Mouse (Mus musculus): ENCODE results near the gene Trip12. TPM values are rescaled to one million over a fixed set of nuclear protein-coding genes. Genes with fewer than 3 reads are reported as not detected.

Trip12 gene
- polyA plus RNA-seq, 1 experiment: 18.2 TPM

DNA sequence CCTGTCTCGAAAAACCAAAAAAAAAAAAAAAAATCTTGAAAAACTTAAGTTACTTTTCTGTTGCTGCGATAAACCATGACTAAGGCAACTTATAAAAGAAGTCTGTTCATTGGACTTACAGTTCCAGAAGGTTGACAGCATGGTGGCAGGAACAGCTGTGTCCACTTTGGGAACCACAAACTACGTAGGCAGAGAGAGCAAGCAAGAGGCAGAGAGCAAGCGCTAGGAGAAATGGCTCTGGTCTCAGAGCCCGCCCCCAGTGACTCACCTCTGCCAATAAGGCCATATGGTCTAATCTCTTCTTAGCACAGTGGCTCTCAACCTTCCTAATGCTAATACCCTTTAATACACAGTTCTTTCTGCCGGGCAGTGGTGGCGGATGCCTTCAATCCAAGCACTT lies 9.5 kb upstream of the Trip12 start:
- WGBS: 91% methylated on average over 7 of the region's 7 CpGs

DNA sequence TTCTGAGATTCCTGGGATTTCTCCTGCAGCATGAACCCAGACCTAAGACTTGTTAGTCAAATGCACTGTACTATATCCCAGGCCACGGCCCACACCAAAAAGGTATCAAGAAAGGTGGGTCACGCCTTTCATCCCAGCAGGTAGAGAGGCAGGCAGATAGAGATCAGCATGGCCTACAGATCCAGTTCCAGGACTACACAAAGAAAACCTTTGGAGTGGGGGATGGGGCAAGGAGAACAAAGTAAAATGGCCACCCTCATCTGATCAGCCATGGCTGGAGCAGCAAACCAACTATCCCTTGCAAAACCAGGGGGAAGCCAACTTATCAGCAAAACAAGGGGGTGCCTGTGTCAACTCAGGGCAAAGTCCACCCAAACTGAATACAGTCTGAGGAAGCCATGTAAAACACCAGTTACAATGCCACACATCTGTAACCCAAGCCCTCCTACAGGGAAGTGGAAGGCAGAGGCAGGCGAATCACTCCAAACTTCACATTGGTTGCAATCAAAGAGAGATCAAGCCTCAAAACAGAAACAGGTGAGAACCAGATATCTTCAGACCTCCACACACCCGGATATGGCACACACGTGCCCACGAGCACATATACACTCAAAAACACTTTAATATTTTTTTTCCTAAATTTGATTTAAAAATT lies 8.6 kb upstream of the Trip12 start:
- H3K4me1 ChIP-seq (ENCODE audit: control insufficient read depth, insufficient read depth, insufficient read length): no peaks in the 10 kb centered on the region
- no peaks in the 10 kb centered on the region for H3K27me3 ChIP-seq (ENCODE audit: control insufficient read depth, insufficient read depth, low read length)
- no peak for DNase-seq (ENCODE audit: low read depth in 1 of 2, low spot score in 2 of 2)
- no peak overlapping the region for H3K27ac ChIP-seq (ENCODE audit: insufficient read depth, low read length)
- WGBS: 96% methylated on average over 6 of the region's 6 CpGs
- TF ChIP-seq POLR2A (IDR thresholded peaks at IDR 0.05; ENCODE audit: low read depth, low read length) (no peak), CTCF (IDR thresholded peaks at IDR 0.05; ENCODE audit: extremely low read depth, insufficient read depth, insufficient read length, insufficient replicate concordance) (no peak)
- no peak overlapping the region for H3K4me3 ChIP-seq (ENCODE audit: extremely low read depth, insufficient read depth, insufficient read length)
- H3K36me3 ChIP-seq (ENCODE audit: control insufficient read depth, insufficient read depth, low read length): no peaks in the 10 kb centered on the region

More for the DNA sequence above, 9.5 kb upstream of the Trip12 start:
- no peaks in the 10 kb centered on the region for H3K27me3 ChIP-seq (ENCODE audit: control insufficient read depth, insufficient read depth, low read length)
- no peak overlapping the region for H3K4me3 ChIP-seq (ENCODE audit: extremely low read depth, insufficient read depth, insufficient read length)
- DNase-seq (ENCODE audit: low read depth in 1 of 2, low spot score in 2 of 2): no peak
- no peak for TF ChIP-seq POLR2A (IDR thresholded peaks at IDR 0.05; ENCODE audit: low read depth, low read length)
- TF ChIP-seq CTCF (IDR thresholded peaks at IDR 0.05; ENCODE audit: extremely low read depth, insufficient read depth, insufficient read length, insufficient replicate concordance): no peak
- no peak overlapping the region for H3K27ac ChIP-seq (ENCODE audit: insufficient read depth, low read length)
- no peaks in the 10 kb centered on the region for H3K36me3 ChIP-seq (ENCODE audit: control insufficient read depth, insufficient read depth, low read length)
- no peaks in the 10 kb centered on the region for H3K4me1 ChIP-seq (ENCODE audit: control insufficient read depth, insufficient read depth, insufficient read length)

DNA sequence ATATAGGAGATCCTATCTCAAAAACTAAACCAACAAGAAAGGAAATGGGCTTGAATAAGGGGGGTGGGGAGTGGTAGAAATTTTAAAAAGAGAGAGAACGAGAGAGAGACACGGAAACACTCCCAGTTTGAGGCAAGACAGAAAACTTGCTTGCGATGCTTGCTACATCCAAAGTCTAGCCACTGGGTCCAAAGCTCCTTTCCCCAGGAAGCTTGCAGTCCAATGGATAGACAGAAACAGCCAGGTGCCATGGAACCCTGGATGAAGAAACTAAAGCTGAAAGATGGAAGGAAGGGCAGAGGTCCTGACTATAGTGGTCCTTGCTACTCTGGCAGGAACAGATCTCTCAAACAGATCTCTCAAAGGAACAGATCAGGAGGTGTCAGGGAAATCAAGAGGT lies 8.0 kb upstream of the Trip12 start:
- H3K36me3 ChIP-seq (ENCODE audit: control insufficient read depth, insufficient read depth, low read length): no peaks in the 10 kb centered on the region
- TF ChIP-seq CTCF (IDR thresholded peaks at IDR 0.05; ENCODE audit: extremely low read depth, insufficient read depth, insufficient read length, insufficient replicate concordance) (no peak), POLR2A (IDR thresholded peaks at IDR 0.05; ENCODE audit: low read depth, low read length) (no peak)
- H3K4me1 ChIP-seq (ENCODE audit: control insufficient read depth, insufficient read depth, insufficient read length): no peaks in the 10 kb centered on the region
- no peak for DNase-seq (ENCODE audit: low read depth in 1 of 2, low spot score in 2 of 2)
- no peak overlapping the region for H3K4me3 ChIP-seq (ENCODE audit: extremely low read depth, insufficient read depth, insufficient read length)
- no peak overlapping the region for H3K27ac ChIP-seq (ENCODE audit: insufficient read depth, low read length)
- H3K27me3 ChIP-seq (ENCODE audit: control insufficient read depth, insufficient read depth, low read length): no peaks in the 10 kb centered on the region
- 88% methylated on average over 3 of the region's 3 CpGs for WGBS

DNA sequence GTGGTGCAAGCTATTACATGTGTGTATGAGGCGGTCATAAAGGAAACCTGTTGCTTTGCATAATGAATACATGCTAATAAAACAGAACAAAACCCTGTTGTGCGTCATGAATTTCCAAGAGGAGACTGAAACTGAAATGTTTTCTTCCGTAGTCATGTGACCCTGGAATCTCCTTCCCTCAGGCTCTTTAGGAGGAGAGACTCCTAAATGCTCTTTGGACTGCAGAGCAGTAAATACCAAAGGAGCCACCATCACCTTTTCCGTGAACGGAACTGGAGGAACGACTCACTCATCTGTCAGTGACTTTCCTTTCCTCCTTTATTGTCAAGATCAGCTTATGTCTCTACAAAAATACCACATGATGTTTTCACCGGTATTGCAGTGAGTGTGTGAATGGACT lies 7.4 kb upstream of the Trip12 start:
- no peak for DNase-seq (ENCODE audit: low read depth in 1 of 2, low spot score in 2 of 2)
- no peak overlapping the region for H3K4me3 ChIP-seq (ENCODE audit: extremely low read depth, insufficient read depth, insufficient read length)
- TF ChIP-seq CTCF (IDR thresholded peaks at IDR 0.05; ENCODE audit: extremely low read depth, insufficient read depth, insufficient read length, insufficient replicate concordance) (no peak), POLR2A (IDR thresholded peaks at IDR 0.05; ENCODE audit: low read depth, low read length) (no peak)
- no peak overlapping the region for H3K27ac ChIP-seq (ENCODE audit: insufficient read depth, low read length)
- no peaks in the 10 kb centered on the region for H3K4me1 ChIP-seq (ENCODE audit: control insufficient read depth, insufficient read depth, insufficient read length)
- 92% methylated on average over 7 of the region's 7 CpGs for WGBS
- H3K27me3 ChIP-seq (ENCODE audit: control insufficient read depth, insufficient read depth, low read length): no peaks in the 10 kb centered on the region
- H3K36me3 ChIP-seq (ENCODE audit: control insufficient read depth, insufficient read depth, low read length): no peaks in the 10 kb centered on the region

DNA sequence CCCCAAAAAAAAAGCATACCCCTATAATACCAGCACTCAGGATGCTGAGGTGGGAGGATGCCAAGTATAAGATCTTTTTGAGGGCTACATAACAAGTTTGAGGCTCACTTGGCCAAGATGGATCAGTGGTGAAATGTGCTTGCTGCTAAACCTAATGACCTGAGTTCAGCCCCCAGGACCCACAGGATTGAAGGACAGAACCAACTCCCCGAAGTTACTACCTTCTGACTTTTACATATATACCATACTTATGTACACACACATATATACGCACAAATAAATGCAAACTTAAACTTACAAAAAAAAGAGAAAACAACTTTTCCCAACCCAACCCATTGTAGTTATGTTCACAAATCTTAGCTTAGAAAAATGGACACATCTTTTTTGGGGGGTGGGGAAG lies 3.0 kb upstream of the Trip12 start:
- no peak overlapping the region for H3K27ac ChIP-seq (ENCODE audit: insufficient read depth, low read length)
- TF ChIP-seq POLR2A (IDR thresholded peaks at IDR 0.05; ENCODE audit: low read depth, low read length): no peak
- TF ChIP-seq CTCF (IDR thresholded peaks at IDR 0.05; ENCODE audit: extremely low read depth, insufficient read depth, insufficient read length, insufficient replicate concordance): no peak
- DNase-seq (ENCODE audit: low read depth in 1 of 2, low spot score in 2 of 2): no peak
- no peaks in the 10 kb centered on the region for H3K36me3 ChIP-seq (ENCODE audit: control insufficient read depth, insufficient read depth, low read length)
- H3K4me1 ChIP-seq (ENCODE audit: control insufficient read depth, insufficient read depth, insufficient read length): peaks cover 4% of the 10 kb centered on the region; the same call in 1 of the 2 replicates
- 86% methylated on average over 2 of the region's 2 CpGs for WGBS
- H3K27me3 ChIP-seq (ENCODE audit: control insufficient read depth, insufficient read depth, low read length): no peaks in the 10 kb centered on the region
- H3K4me3 ChIP-seq (ENCODE audit: extremely low read depth, insufficient read depth, insufficient read length): no peak overlapping the region

DNA sequence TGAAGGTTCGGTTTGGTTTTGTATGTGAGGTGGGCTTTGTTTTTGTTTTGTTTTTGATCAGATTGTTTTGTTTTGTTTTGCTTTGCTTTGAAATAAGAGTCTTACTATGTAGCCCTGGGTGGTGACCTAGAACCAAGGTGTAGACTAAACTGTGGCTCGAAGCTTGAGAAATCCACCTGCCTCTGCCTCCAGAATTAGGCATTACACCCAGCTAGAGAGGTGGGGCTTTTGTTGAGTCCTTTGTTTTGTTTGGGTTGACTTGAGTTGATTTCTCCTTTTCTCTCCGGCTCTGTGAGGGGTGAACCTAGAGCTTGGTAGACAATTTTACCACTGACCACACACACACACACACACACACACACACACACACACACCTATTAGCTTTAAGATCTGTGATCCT lies 745 bp upstream of the Trip12 start:
- DNase-seq (ENCODE audit: low read depth in 1 of 2, low spot score in 2 of 2): no peak
- TF ChIP-seq CTCF (IDR thresholded peaks at IDR 0.05; ENCODE audit: extremely low read depth, insufficient read depth, insufficient read length, insufficient replicate concordance): no peak
- TF ChIP-seq POLR2A (IDR thresholded peaks at IDR 0.05; ENCODE audit: low read depth, low read length): no peak
- H3K4me1 ChIP-seq (ENCODE audit: control insufficient read depth, insufficient read depth, insufficient read length): peaks cover 4% of the 10 kb centered on the region; the same call in 1 of the 2 replicates
- H3K27me3 ChIP-seq (ENCODE audit: control insufficient read depth, insufficient read depth, low read length): no peaks in the 10 kb centered on the region
- H3K27ac ChIP-seq (ENCODE audit: insufficient read depth, low read length): no peak overlapping the region
- no peak overlapping the region for H3K4me3 ChIP-seq (ENCODE audit: extremely low read depth, insufficient read depth, insufficient read length)
- 88% methylated on average over 3 of the region's 3 CpGs for WGBS
- H3K36me3 ChIP-seq (ENCODE audit: control insufficient read depth, insufficient read depth, low read length): no peaks in the 10 kb centered on the region

DNA sequence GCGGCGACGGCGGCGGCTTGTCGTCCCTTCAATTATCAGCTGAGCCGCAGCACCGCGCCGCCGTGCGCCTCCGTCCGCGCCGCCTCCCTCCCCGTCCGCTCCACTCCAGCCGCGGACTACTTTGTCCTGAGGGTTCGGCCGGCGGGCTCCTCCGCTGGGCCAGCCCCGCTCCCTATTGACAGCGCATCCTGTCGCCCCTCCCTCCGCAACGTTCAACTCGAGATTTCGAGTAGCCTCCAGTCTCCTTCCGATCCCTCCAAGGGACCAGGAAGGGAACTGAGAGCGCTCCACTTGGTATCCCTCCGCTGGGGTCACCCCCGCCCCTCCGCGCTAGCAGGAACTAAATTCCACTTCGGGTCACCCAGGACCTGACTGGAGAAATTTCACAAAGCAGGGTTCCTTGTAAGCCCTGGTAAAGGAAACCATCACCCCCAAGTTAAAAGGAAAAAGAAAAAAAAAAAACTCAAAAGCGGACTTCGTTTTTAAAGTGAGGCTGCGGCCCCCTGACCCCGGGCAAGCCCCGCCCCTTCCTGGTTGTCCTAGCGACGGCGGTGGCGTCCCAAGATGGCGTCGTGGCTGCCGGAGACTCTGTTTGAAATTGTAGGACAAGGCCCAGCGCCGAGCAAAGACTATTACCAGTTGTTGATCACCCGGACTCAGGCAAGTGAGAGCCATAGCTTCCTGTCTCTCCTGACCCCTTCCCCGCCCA lies 853 bp downstream of the Trip12 start, which contains the start of gene Fbxo36:
Fbxo36 (plus strand) TSS at position 533 of the 709 bp plus-strand sequence.
- Histone ChIP-seq H3K27me3 (ENCODE audit: control insufficient read depth, insufficient read depth, low read length) (no peaks in the 10 kb centered on the region), H3K36me3 (ENCODE audit: control insufficient read depth, insufficient read depth, low read length) (no peaks in the 10 kb centered on the region), H3K4me1 (ENCODE audit: control insufficient read depth, insufficient read depth, insufficient read length) (peaks cover 4% of the 10 kb centered on the region; the same call in 1 of the 2 replicates), H3K4me3 (ENCODE audit: extremely low read depth, insufficient read depth, insufficient read length) (peak within 1 kb of the TSS; percentile 94), H3K27ac (ENCODE audit: insufficient read depth, low read length) (peak within 1 kb of the TSS; percentile 97)
- no peak for TF ChIP-seq CTCF (IDR thresholded peaks at IDR 0.05; ENCODE audit: extremely low read depth, insufficient read depth, insufficient read length, insufficient replicate concordance)
- TF ChIP-seq POLR2A (IDR thresholded peaks at IDR 0.05; ENCODE audit: low read depth, low read length): no peak
- peak; percentile 87 to 88 for DNase-seq (ENCODE audit: low read depth in 1 of 2, low spot score in 2 of 2)
- under 1% methylated on average over 44 of the region's 54 CpGs for WGBS

Measured in spleen, adult 2 months (tissue).